Mouse (Mus musculus): Measurements from ENCODE around the gene Vmn1r33.
"Not testable (repeated sequence)": the region's sequence is repeated elsewhere in the genome, so short reads cannot be mapped to it uniquely, and the experiment has no call there.

Vmn1r33 gene

DNA sequence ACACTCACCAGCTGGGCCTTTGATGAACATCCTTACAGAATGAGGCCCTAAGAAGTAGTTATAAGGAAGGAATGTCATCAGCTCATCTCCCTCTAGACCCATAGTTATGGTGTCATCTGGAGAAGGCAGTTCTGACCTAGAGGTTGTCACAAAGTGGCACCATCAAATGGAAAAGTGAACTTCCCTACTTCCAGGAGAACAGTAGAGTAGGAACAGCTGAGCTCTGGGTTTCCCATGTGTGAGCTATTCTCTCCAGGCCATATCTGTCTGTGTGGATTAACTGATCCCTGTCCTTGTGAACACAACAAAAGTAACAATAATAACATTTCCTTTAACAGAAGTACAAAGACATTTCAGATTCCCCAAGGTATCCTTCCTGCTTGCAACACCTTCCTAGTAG, at the start of gene Vmn1r33:
Gene Vmn1r33 (minus strand): TSS at position 101 of the 400 bp plus-strand sequence.
- not testable (repeated sequence) for TF ChIP-seq GATA4 (IDR thresholded peaks at IDR 0.05; ENCODE audit: insufficient replicate concordance, low read length)

- TF ChIP-seq GATA4 (IDR thresholded peaks at IDR 0.05; ENCODE audit: insufficient replicate concordance, low read length), result no peak
These were observed 25.7 kb upstream of the Vmn1r33 start, which contains the start of gene Vmn1r34 for GRCm38 (mm10) chr6:66643779-66644178. TSS of gene Vmn1r34 (minus strand) at chr6:66643879.

DNA sequence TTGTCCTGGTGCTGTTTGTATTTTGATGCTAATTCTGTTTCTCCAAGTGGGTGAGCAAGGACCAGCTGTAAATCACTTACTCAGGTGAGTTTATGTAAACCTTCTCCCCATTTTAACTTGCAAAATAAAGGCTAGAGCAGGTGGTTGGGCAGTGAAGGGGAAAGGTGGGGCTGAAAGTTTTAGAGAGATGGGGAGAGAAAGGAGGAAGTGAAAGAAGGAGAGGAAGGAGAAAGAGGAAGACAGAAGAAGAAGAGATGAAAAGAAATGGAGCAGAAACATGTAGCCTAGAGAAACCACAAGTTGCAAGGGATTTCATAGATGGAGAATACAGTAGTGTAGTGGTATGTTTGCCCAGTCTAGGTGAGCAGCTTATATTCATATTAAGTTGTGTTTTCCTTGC, 22.3 kb downstream of the Vmn1r33 start:
- TF ChIP-seq GATA4 (IDR thresholded peaks at IDR 0.05; ENCODE audit: insufficient replicate concordance, low read length), result no peak

Data from liver, adult (tissue).